Mouse (Mus musculus) limb, embryonic 11.5 days (tissue): Measurements from ENCODE around the gene Qdpr. TPM values are rescaled to one million over a fixed set of nuclear protein-coding genes. Genes with fewer than 3 reads are reported as not detected.
A peak's percentile ranks its signal among the peaks of the same experiment; 100 is the strongest.
"Not testable (repeated sequence)": the region's sequence is repeated elsewhere in the genome, so short reads cannot be mapped to it uniquely, and the experiment has no call there.

Source experiments
- ATAC-seq: fragments of 200-750 bp; cut with Nextera tagmentation; 2 replicates; pipeline ENCODE4 v1.8.0; 2017; ENCODE audit warnings: low read depth; ENCODE audit not compliant: insufficient number of reproducible peaks, low FRiP score, low TSS enrichment
- DNase-seq: peaks from one replicate; pipeline ENCODE4 v3.0.0-alpha.2; 2015; ENCODE audit warnings: low spot score
- H3K27ac ChIP-seq: fragments of 300-500 bp; sonication (generic); replicated peaks from 2 replicates; pipeline ENCODE4 v1.5.1; 2014; ENCODE audit warnings: low read depth, mild to moderate bottlenecking, low read length
- H3K27me3 ChIP-seq: fragments of 300-500 bp; sonication (generic); 2 replicates; pipeline ENCODE4 v1.6.1; 2014; ENCODE audit warnings: mild to moderate bottlenecking, low read length, mixed read lengths; ENCODE audit not compliant: control insufficient read depth, insufficient read depth
- H3K36me3 ChIP-seq: fragments of 300-500 bp; sonication (generic); 2 replicates; pipeline ENCODE4 v1.6.1; 2014; ENCODE audit warnings: mild to moderate bottlenecking, low read length, moderate library complexity, mixed read lengths; ENCODE audit not compliant: control insufficient read depth, insufficient read depth
- H3K4me1 ChIP-seq: fragments of 300-500 bp; sonication (generic); 2 replicates; pipeline ENCODE4 v1.6.1; 2014; ENCODE audit warnings: low read length, mixed read lengths; ENCODE audit not compliant: control insufficient read depth, insufficient read depth
- H3K4me2 ChIP-seq: fragments of 300-500 bp; sonication (generic); 2 replicates; pipeline ENCODE4 v1.6.1; 2014; ENCODE audit warnings: low read depth, mild to moderate bottlenecking, moderate library complexity; ENCODE audit not compliant: severe bottlenecking
- H3K4me3 ChIP-seq: fragments of 300-500 bp; sonication (generic); 2 replicates; pipeline ENCODE4 v1.5.1; 2014; ENCODE audit warnings: low read depth, low read length
- H3K9ac ChIP-seq: fragments of 300-500 bp; sonication (generic); 2 replicates; pipeline ENCODE4 v1.6.1; 2014; ENCODE audit warnings: mild to moderate bottlenecking, low read length
- H3K9me3 ChIP-seq: fragments of 300-500 bp; sonication (generic); 2 replicates; pipeline ENCODE4 v1.6.1; 2016; ENCODE audit warnings: low read length; ENCODE audit not compliant: control insufficient read depth
- WGBS: fragments of 180-500 bp; shearing (Covaris S2); extraction: QIAGEN DNeasy Blood & Tissue Kit; methylation state at CpG from one replicate; pipeline ENCODE4 v1.1.7; 2014; 5-methylcytosine and 5-hydroxymethylcytosine counted together
- polyA plus RNA-seq: library from polyadenylated mRNA; unstranded; fragments of >200 nt; fragmentation: Nextera tagmentation; extraction: Ambion mirVana; gene quantifications from 2 replicates; pipeline ENCODE4 v1.2.1, GENCODE M21; 2014

Qdpr gene
- polyA plus RNA-seq, 1 experiment from 2014 or later: 118 TPM

DNA sequence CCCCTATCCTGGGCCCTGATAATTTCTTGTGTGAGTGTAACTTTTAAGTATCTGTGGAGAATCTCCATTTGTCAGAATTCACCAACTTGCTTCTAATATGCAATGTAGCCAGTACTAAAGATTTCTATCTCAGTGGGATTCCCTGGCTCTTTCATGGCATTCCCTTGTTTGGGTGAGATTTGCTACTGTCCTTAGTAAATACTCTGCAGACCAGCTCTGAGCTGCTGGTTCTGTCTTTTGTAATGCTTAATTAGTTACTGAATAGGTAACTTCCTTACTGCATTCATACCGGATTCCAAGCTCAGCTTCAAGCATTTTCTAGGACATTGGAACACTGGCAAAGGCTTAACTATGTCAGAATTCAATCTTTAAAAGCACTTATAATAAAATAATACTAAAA, 24.3 kb downstream of the Qdpr start:
- 75% methylated on average over 1 of the region's 1 CpGs for WGBS
- not testable (repeated sequence) for H3K9ac ChIP-seq

GRCm38 (mm10) chr5:45424021-45424886, 25.8 kb downstream of the Qdpr start:
- Histone ChIP-seq H3K27ac (no peak overlapping the region), H3K27me3 (no peaks in the 10 kb centered on the region), H3K4me1 (no peaks in the 10 kb centered on the region), H3K9ac (no peak overlapping the region), H3K36me3 (no peaks in the 10 kb centered on the region), H3K9me3 (no peaks in the 10 kb centered on the region), H3K4me2 (no peak overlapping the region), H3K4me3 (no peak overlapping the region)
- WGBS: 45% methylated on average over 8 of the region's 8 CpGs
- DNase-seq (peak; percentile 79), ATAC-seq (peak; percentile 77; the same call in 1 of the 2 replicates)

More for the DNA sequence above, 24.3 kb downstream of the Qdpr start:
- ATAC-seq, H3K4me3 ChIP-seq, H3K27me3 ChIP-seq, H3K36me3 ChIP-seq, H3K4me1 ChIP-seq, H3K27ac ChIP-seq, DNase-seq, H3K9me3 ChIP-seq, H3K4me2 ChIP-seq: not testable (repeated sequence)

DNA sequence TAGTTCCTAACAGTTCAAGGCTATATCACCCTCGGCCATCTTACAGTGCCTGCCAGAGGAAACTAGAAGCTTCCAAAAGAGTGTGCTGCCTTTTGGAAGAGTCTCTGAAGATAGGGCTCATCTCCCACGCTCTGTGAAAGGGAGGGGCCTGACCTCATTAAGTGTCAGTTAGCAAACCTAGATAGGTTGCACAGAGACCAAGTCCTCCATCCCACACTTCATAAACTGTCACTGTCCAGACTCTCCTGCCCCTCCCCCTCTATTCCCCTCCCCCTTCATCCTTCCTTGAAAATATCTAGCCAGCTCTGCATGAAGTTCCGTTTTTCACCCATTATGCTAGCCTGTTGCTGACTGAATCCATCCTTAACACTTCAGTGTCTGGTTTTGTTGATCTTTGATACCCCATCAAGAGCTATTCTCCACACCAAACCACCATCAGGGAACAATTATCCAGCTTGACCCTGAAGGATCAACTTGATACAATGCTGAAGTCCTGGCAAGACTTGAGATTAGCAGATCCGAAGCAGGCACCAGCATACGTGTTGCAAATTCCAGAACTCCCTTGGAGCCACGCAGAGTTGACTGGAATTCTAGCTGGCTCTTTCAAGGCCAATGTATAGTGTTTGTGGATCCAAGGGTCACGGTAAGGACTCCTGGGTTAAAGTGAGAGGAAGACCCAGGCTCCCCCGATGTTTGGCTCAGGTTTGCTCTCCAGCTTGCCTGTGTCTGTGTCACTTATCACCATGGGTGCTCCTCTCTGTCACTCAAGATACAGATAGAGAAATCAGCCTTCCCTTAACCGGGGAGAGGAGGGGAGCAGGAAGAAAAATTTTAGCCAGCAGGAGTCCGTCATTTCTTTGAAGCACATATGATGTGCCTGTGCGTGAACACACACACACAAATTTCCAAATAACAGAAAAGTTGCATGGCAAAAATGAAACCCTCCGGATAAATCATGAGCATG, 27.9 kb downstream of the Qdpr start:
- no peak for ATAC-seq
- no peak for DNase-seq
- no peak overlapping the region for H3K9ac ChIP-seq
- H3K4me3 ChIP-seq: no peak overlapping the region
- WGBS: 59% methylated on average over 12 of the region's 12 CpGs
- H3K4me2 ChIP-seq: no peak overlapping the region
- H3K9me3 ChIP-seq: no peaks in the 10 kb centered on the region
- no peak overlapping the region for H3K27ac ChIP-seq
- no peaks in the 10 kb centered on the region for H3K27me3 ChIP-seq
- no peaks in the 10 kb centered on the region for H3K36me3 ChIP-seq
- no peaks in the 10 kb centered on the region for H3K4me1 ChIP-seq

DNA sequence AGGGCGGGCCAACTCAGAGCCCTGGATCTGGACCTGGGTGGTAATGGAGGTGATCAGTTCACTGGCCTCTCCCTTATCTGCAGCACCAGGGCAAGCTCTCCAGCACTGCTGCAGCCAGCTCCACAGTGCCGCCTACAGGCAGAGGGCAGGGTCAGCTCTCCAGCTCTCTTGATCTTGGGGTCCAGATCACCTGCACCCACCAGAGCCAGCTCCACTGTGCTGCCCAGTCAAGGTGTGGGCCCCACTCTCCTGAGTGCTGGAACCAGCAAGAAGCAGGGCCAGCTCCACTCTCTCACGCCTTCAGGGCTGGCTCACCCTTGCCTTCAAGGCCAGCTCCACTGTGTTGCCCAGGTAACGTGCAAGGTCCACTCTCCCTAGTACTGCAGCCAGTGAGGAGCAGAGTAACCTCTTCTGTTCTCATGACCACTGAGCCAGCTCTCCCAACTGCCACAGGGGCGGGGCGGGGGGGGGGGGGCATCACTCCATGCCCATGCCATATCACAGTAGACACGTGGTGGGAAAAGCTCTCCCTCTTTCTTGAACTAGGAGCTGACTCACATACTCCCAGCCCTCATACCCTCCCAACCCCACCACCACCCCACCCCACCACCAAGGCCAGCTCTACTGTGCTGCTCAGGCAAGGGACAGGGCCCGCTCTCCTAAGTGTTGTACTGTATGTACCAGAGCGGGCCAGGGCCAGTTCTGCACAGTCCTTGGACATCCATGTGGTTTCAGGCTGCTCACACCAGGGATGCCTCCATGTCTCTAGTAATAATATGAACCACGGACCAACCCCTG, 30.0 kb downstream of the Qdpr start:
- no peaks in the 10 kb centered on the region for H3K27me3 ChIP-seq
- no peak overlapping the region for H3K27ac ChIP-seq
- WGBS: 76% methylated on average over 10 of the region's 10 CpGs
- no peaks in the 10 kb centered on the region for H3K9me3 ChIP-seq
- H3K4me1 ChIP-seq: no peaks in the 10 kb centered on the region
- H3K36me3 ChIP-seq: no peaks in the 10 kb centered on the region
- ATAC-seq: no peak
- DNase-seq: peak; percentile 62
- no peak overlapping the region for H3K9ac ChIP-seq
- H3K4me2 ChIP-seq: no peak overlapping the region
- no peak overlapping the region for H3K4me3 ChIP-seq

DNA sequence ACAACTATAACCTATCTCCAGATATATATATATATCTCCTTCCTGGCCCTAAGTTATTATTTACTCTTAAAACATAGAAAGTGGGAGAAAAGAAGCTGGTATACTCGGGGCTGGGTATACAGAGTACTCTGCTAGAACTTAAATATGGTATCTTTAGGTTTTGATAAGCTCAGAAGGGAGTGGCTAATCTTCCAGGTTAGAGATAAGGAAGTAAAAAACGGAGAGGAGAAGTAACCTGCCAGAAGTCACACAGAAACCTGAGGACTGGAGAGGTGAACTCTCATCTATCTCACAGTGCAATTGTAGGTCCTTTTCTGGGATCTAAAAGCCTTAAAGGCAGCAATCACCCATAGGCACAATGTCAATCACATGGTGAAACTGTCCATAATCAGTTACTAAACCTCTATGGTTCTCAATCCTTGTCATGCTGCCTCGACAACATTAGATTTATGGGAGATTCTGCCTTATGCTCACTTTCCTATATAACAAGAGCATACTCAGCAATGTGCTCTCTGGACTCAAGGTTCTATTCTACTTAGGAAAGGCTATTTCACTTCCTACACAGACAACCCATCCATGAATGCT, 32.1 kb downstream of the Qdpr start:
- no peak overlapping the region for H3K9ac ChIP-seq
- ATAC-seq (no peak), DNase-seq (no peak)
- H3K27ac ChIP-seq: no peak overlapping the region
- no peak overlapping the region for H3K4me3 ChIP-seq
- H3K4me1 ChIP-seq: no peaks in the 10 kb centered on the region
- H3K9me3 ChIP-seq: no peaks in the 10 kb centered on the region
- H3K4me2 ChIP-seq: no peak overlapping the region
- no peaks in the 10 kb centered on the region for H3K27me3 ChIP-seq
- no peaks in the 10 kb centered on the region for H3K36me3 ChIP-seq
- 78% methylated on average over 3 of the region's 3 CpGs for WGBS

GRCm38 (mm10) chr5:45416478-45416877, 33.6 kb downstream of the Qdpr start:
- ATAC-seq (no peak), DNase-seq (no peak)
- 97% methylated on average over 3 of the region's 3 CpGs for WGBS
- H3K36me3 ChIP-seq: no peaks in the 10 kb centered on the region
- no peak overlapping the region for H3K4me3 ChIP-seq
- H3K4me1 ChIP-seq: no peaks in the 10 kb centered on the region
- H3K9me3 ChIP-seq: no peaks in the 10 kb centered on the region
- H3K27ac ChIP-seq: no peak overlapping the region
- H3K27me3 ChIP-seq: no peaks in the 10 kb centered on the region
- H3K9ac ChIP-seq: no peak overlapping the region
- H3K4me2 ChIP-seq: no peak overlapping the region

GRCm38 (mm10) chr5:45406129-45406528, 43.9 kb downstream of the Qdpr start:
- WGBS: 72% methylated on average over 2 of the region's 2 CpGs
- ATAC-seq (no peak), DNase-seq (no peak)
- no peaks in the 10 kb centered on the region for H3K4me1 ChIP-seq
- H3K4me3 ChIP-seq: no peak overlapping the region
- H3K9me3 ChIP-seq: no peaks in the 10 kb centered on the region
- no peak overlapping the region for H3K27ac ChIP-seq
- H3K9ac ChIP-seq: no peak overlapping the region
- no peak overlapping the region for H3K4me2 ChIP-seq
- H3K36me3 ChIP-seq: no peaks in the 10 kb centered on the region
- no peaks in the 10 kb centered on the region for H3K27me3 ChIP-seq
